Mouse (Mus musculus) ES-E14 (cell line): ENCODE measurements around the gene Pdcd2. TPM values are rescaled to one million over a fixed set of nuclear protein-coding genes. Genes with fewer than 3 reads are reported as not detected.

Source experiments
- DNase-seq: peaks from one replicate; pipeline ENCODE4 v3.0.0-alpha.2; 2013; ENCODE audit warnings: low read depth, low spot score
- H3K27ac ChIP-seq: 2 replicates; pipeline ENCODE4 v1.5.1; 2012; ENCODE audit warnings: low read depth, mild to moderate bottlenecking, low read length, moderate library complexity, mixed read lengths; ENCODE audit not compliant: poor library complexity, insufficient read depth, severe bottlenecking
- H3K36me3 ChIP-seq: 2 replicates; pipeline ENCODE4 v1.6.1; 2012; ENCODE audit warnings: mild to moderate bottlenecking, low read length, moderate library complexity, mixed read lengths; ENCODE audit not compliant: control insufficient read depth, poor library complexity, insufficient read depth, severe bottlenecking
- H3K4me1 ChIP-seq, 2 experiments: fragments of 150-350 bp in 1 of 2; sonication (generic) in 1 of 2; 2 replicates each; pipeline ENCODE4 v1.6.1; 2012; ENCODE audit warnings: low read length in 2 of 2, mild to moderate bottlenecking in 1 of 2, mixed read lengths in 1 of 2; ENCODE audit not compliant: control insufficient read depth in 2 of 2, insufficient read depth in 2 of 2, poor library complexity in 1 of 2
- H3K4me3 ChIP-seq, 2 experiments: fragments of 150-350 bp in 1 of 2; sonication (generic) in 1 of 2; 2 replicates each; pipeline ENCODE4 v1.5.1; 2012; ENCODE audit warnings: low read length in 2 of 2, low read depth in 1 of 2, mild to moderate bottlenecking in 1 of 2, mixed read lengths in 1 of 2; ENCODE audit not compliant: insufficient read depth in 1 of 2, poor library complexity in 1 of 2, severe bottlenecking in 1 of 2
- H3K9ac ChIP-seq: 2 replicates; pipeline ENCODE4 v1.6.1; 2012; ENCODE audit warnings: low read depth, mild to moderate bottlenecking, low read length, mixed read lengths; ENCODE audit not compliant: poor library complexity, insufficient read depth, severe bottlenecking
- H3K9me3 ChIP-seq: fragments of 150-350 bp; sonication (generic); 2 replicates; pipeline ENCODE4 v1.6.1; 2012; ENCODE audit warnings: low read depth, mild to moderate bottlenecking, low read length; ENCODE audit not compliant: control insufficient read depth, insufficient read depth
- CHD2 ChIP-seq: IDR thresholded peaks from 2 replicates; pipeline ENCODE4 v1.6.1; 2014; ENCODE audit warnings: mild to moderate bottlenecking, low read depth, low read length, inconsistent platforms
- HCFC1 ChIP-seq: IDR thresholded peaks from 2 replicates; pipeline ENCODE4 v1.6.1; 2012; ENCODE audit warnings: low read length, inconsistent platforms, borderline replicate concordance; ENCODE audit not compliant: insufficient read depth
- MAFK ChIP-seq: IDR thresholded peaks from 2 replicates; pipeline ENCODE4 v1.6.1; 2014; ENCODE audit warnings: mild to moderate bottlenecking, low read depth, low read length, inconsistent platforms; ENCODE audit not compliant: insufficient read depth
- ZC3H11A ChIP-seq: IDR thresholded peaks from 2 replicates; pipeline ENCODE4 v1.6.1; 2012; ENCODE audit warnings: low read depth, mild to moderate bottlenecking, inconsistent platforms, low read length, borderline replicate concordance
- ZNF384 ChIP-seq: IDR thresholded peaks from 2 replicates; pipeline ENCODE4 v1.6.1; 2012; ENCODE audit warnings: low read depth, low read length, inconsistent platforms
- in situ Hi-C, 2 experiments: fragments of 600-800 bp; cut with MboI; formaldehyde crosslinking; loops; one replicate each; pipeline ENCODE4 v1.15.1; 2025; ENCODE audit warnings: low sequenced_read_pairs in 2 of 2, inconsistent platforms in 1 of 2; ENCODE audit not compliant: unreplicated experiment in 2 of 2
- total RNA-seq: library from RNA; depleted of rRNA; stranded (reverse); fragments of 300-350 nt; gene quantifications from 2 replicates; pipeline ENCODE4 v1.2.3, GENCODE M21; 2012

Gene Pdcd2
- total RNA-seq, 1 experiment = 82.7 TPM

DNA sequence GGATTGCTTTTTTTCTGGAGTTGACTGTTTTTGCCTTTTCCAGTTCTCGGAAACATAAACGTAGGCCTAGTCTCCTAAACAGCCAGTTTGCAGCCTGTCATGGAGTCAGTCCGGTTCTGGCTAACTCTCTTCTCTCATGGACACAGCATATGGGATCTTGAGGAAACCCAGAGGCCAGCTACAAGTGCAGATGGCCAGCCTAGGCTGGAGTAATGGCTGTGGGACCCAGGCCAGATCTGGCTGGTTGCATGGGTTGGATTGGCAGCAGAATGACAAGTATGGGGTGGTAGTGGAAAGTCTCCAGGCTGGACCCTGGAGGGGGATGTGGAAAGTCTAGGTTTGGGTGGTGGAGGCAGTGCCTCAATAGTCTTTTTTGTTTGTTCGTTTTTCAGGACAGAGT is 13.2 kb upstream of the Pdcd2 start:
- Histone ChIP-seq H3K9me3 (no peaks in the 10 kb centered on the region), H3K4me3 (no peak overlapping the region), H3K4me1 (peaks cover 0 to 4% of the 10 kb centered on the region in 2 experiments; a peak in 1 of 4 replicates), H3K36me3 (no peaks in the 10 kb centered on the region), H3K9ac (no peak overlapping the region), H3K27ac (no peak overlapping the region)
- TF ChIP-seq ZC3H11A (no peak), MAFK (no peak), CHD2 (no peak), HCFC1 (no peak), ZNF384 (no peak)
- in situ Hi-C loops = no loop called here
- DNase-seq = no peak

DNA sequence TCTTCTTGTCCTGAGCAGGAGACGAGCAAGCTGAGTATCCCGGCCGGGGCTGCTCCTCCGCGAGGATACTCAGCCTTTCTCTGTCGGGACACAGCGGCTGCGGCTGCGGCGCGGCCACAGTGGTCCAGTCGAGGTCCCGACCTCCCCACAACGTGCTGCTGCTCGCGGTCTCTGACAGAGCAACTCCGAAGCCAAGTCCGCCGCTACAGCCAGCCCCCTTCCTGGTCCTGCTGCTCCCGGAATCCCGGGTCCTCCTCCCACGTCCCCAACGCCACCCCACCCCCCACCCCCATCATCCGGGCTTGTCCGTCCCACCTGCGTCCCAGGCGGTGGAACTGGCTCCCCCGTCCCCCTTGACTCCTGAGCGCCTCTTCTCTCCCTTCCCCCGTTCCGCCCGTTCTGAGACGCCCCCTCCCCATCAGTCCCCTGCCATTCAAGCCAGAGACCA is 9.4 kb upstream of the Pdcd2 start:
- Histone ChIP-seq H3K4me1 (peaks cover 0 to under 1% of the 10 kb centered on the region in 2 experiments; a peak in 1 of 4 replicates), H3K4me3 (peak overlapping the region; percentile 57 to 66), H3K27ac (no peak overlapping the region), H3K36me3 (no peaks in the 10 kb centered on the region), H3K9me3 (no peaks in the 10 kb centered on the region), H3K9ac (peak overlapping the region; percentile 65)
- in situ Hi-C loops = no loop called here
- no peak for DNase-seq
- TF ChIP-seq ZNF384 = no peak
- TF ChIP-seq HCFC1 = no peak
- no peak for TF ChIP-seq ZC3H11A
- TF ChIP-seq MAFK = no peak
- no peak for TF ChIP-seq CHD2

GRCm38 (mm10) chr17:15535943-15536342 is 8.8 kb upstream of the Pdcd2 start:
- no peaks in the 10 kb centered on the region for H3K36me3 ChIP-seq
- H3K4me3 ChIP-seq = peak overlapping the region; percentile 57 to 66; a peak in 2 of 4 replicates
- no peaks in the 10 kb centered on the region for H3K9me3 ChIP-seq
- H3K9ac ChIP-seq = no peak overlapping the region
- TF ChIP-seq ZNF384 (no peak), ZC3H11A (no peak), CHD2 (no peak), HCFC1 (no peak), MAFK (no peak)
- in situ Hi-C loops = no loop called here
- no peak for DNase-seq
- H3K27ac ChIP-seq = no peak overlapping the region
- H3K4me1 ChIP-seq = peaks cover 0 to 3% of the 10 kb centered on the region in 2 experiments; a peak in 1 of 4 replicates

GRCm38 (mm10) chr17:15535162-15535800 is 8.2 kb upstream of the Pdcd2 start:
- Histone ChIP-seq H3K9me3 (no peaks in the 10 kb centered on the region), H3K4me1 (peaks cover 0 to 3% of the 10 kb centered on the region in 2 experiments; a peak in 1 of 4 replicates), H3K4me3 (no peak overlapping the region), H3K27ac (no peak overlapping the region), H3K9ac (no peak overlapping the region), H3K36me3 (no peaks in the 10 kb centered on the region)
- in situ Hi-C loops = no loop called here
- TF ChIP-seq ZC3H11A (no peak), MAFK (no peak), HCFC1 (no peak), ZNF384 (no peak), CHD2 (no peak)
- no peak for DNase-seq
